In the genomic region with DNA sequence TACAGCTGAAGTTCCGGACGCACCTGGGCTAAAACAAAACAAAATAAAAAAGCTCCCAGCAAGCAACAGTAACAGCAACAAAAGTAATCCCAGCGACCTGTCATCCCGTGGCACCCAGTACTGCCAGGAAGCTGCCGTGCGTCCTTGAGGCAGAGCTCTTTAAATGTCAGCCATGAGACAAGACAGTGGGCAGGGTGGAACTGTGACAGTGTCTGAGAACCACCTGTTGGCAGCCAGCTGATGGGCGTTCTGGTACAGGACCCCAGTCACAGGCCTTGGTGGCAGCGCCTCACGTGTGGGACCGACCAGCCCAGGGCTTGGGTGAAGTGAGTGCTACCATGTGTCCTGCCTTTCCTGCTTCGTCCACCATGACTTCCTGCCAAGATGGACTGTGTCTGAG, we compare ENCODE assay signal across 15 mouse cellular contexts. TPM values are rescaled to one million over a fixed set of nuclear protein-coding genes. Genes with fewer than 3 reads are reported as not detected.
DNase-seq lines count a peak whose midpoint lies in the region; ATAC-seq and TF ChIP-seq lines count a peak whose summit lies in the region.
"Had no signal": no experiment of that assay in that cellular context is flagged by ENCODE, and none has a peak within 500 bp of the region (broad histone marks: within the 10 kb centered on the region; RNA-seq: fewer than 3 reads in every experiment).

No protein-coding gene starts in this region.

- H3K4me2 ChIP-seq in liver, postnatal 0 days (ENCODE audit: low read depth, low read length) = peak overlapping the region; percentile 80
- H3K4me2 ChIP-seq in midbrain, embryonic 11.5 days = no peak overlapping the region
- H3K4me2 ChIP-seq: limb, embryonic 15.5 days; neural tube, embryonic 12.5 days had no signal

- peak overlapping the region; percentile 35 for H3K9ac ChIP-seq in liver, postnatal 0 days (replicated peaks)
- no peak overlapping the region for H3K9ac ChIP-seq in midbrain, embryonic 11.5 days (ENCODE audit: low read length)
- H3K9ac ChIP-seq: forebrain, postnatal 0 days; limb, embryonic 15.5 days; neural tube, embryonic 12.5 days had no signal

- peak overlapping the region; percentile 5; the same call in 1 of the 2 replicates for H3K4me3 ChIP-seq in heart, embryonic 10.5 days
- no peak overlapping the region for H3K4me3 ChIP-seq in spleen, adult 2 months (ENCODE audit: extremely low read depth, insufficient read depth, insufficient read length)
- H3K4me3 ChIP-seq in liver, postnatal 0 days (ENCODE audit: low read depth, low read length) = peak overlapping the region; percentile 86
- H3K4me3 ChIP-seq in midbrain, embryonic 11.5 days (ENCODE audit: low read depth, low read length) = no peak overlapping the region
- H3K4me3 ChIP-seq: left cerebral cortex, adult 2 months; limb, embryonic 15.5 days; neural tube, embryonic 12.5 days had no signal

- no peak for TF ChIP-seq POLR2A in spleen, adult 2 months (IDR thresholded peaks at IDR 0.05; ENCODE audit: low read depth, low read length)

- H3K27me3 ChIP-seq in heart, embryonic 10.5 days (ENCODE audit: insufficient read depth, poor library complexity, severe bottlenecking) = no peaks in the 10 kb centered on the region
- no peaks in the 10 kb centered on the region for H3K27me3 ChIP-seq in spleen, adult 2 months (ENCODE audit: control insufficient read depth, insufficient read depth, low read length)
- H3K27me3 ChIP-seq in liver, postnatal 0 days (ENCODE audit: insufficient read depth, low read length) = no peaks in the 10 kb centered on the region
- H3K27me3 ChIP-seq in midbrain, embryonic 11.5 days (ENCODE audit: control insufficient read depth, insufficient read depth, low read length) = no peaks in the 10 kb centered on the region
- H3K27me3 ChIP-seq: limb, embryonic 15.5 days; neural tube, embryonic 12.5 days had no signal

- peaks cover 54% of the 10 kb centered on the region for H3K4me1 ChIP-seq in heart, embryonic 10.5 days
- no peaks in the 10 kb centered on the region; the same call in 1 of the 2 replicates for H3K4me1 ChIP-seq in spleen, adult 2 months (ENCODE audit: control insufficient read depth, insufficient read depth, insufficient read length)
- H3K4me1 ChIP-seq in liver, postnatal 0 days (ENCODE audit: insufficient read depth) = peaks cover 65% of the 10 kb centered on the region
- H3K4me1 ChIP-seq in midbrain, embryonic 11.5 days (ENCODE audit: control insufficient read depth, insufficient read depth, low read length) = peaks cover 13% of the 10 kb centered on the region

- no peak for TF ChIP-seq CTCF in spleen, adult 2 months (IDR thresholded peaks at IDR 0.05; ENCODE audit: extremely low read depth, insufficient read depth, insufficient read length, insufficient replicate concordance)
- no peak for TF ChIP-seq CTCF in liver, postnatal 0 days (IDR thresholded peaks at IDR 0.05; ENCODE audit: low read depth)

- H3K36me3 ChIP-seq in heart, embryonic 10.5 days = peaks cover 39% of the 10 kb centered on the region
- peaks cover 12% of the 10 kb centered on the region for H3K36me3 ChIP-seq in spleen, adult 2 months (ENCODE audit: control insufficient read depth, insufficient read depth, low read length)
- H3K36me3 ChIP-seq in liver, postnatal 0 days (replicated peaks; ENCODE audit: insufficient read depth, low read length) = peaks cover 63% of the 10 kb centered on the region
- H3K36me3 ChIP-seq in midbrain, embryonic 11.5 days (ENCODE audit: control insufficient read depth, insufficient read depth, low read length) = peaks cover 8% of the 10 kb centered on the region; the same call in 1 of the 2 replicates

- ATAC-seq in liver, postnatal 0 days = no peak
- ATAC-seq in midbrain, embryonic 11.5 days (ENCODE audit: low FRiP score) = no peak
- ATAC-seq: forebrain, postnatal 0 days had no signal

- TF ChIP-seq EP300 in liver, postnatal 0 days (IDR thresholded peaks at IDR 0.05; ENCODE audit: low read depth) = no peak

- no peaks in the 10 kb centered on the region for H3K9me3 ChIP-seq in heart, embryonic 10.5 days
- no peaks in the 10 kb centered on the region for H3K9me3 ChIP-seq in liver, postnatal 0 days (ENCODE audit: low read length)
- H3K9me3 ChIP-seq in midbrain, embryonic 11.5 days (ENCODE audit: control insufficient read depth, low read length) = no peaks in the 10 kb centered on the region
- H3K9me3 ChIP-seq: limb, embryonic 15.5 days; neural tube, embryonic 12.5 days had no signal

- H3K27ac ChIP-seq in heart, embryonic 10.5 days = peak overlapping the region; percentile 73
- peak overlapping the region; percentile 1; the same call in 1 of the 2 replicates for H3K27ac ChIP-seq in spleen, adult 2 months (ENCODE audit: insufficient read depth, low read length)
- H3K27ac ChIP-seq in liver, postnatal 0 days (ENCODE audit: low read depth) = peak overlapping the region; percentile 82
- H3K27ac ChIP-seq in midbrain, embryonic 11.5 days (ENCODE audit: low read depth, low read length) = no peak overlapping the region
- H3K27ac ChIP-seq: left cerebral cortex, adult 2 months; limb, embryonic 15.5 days; neural tube, embryonic 12.5 days had no signal

- 81% methylated on average over 11 of the region's 11 CpGs for WGBS in heart, embryonic 10.5 days
- WGBS in spleen, adult 2 months = 84% methylated on average over 11 of the region's 11 CpGs
- 75% methylated on average over 11 of the region's 11 CpGs for WGBS in liver, postnatal 0 days (ENCODE audit: insufficient replicate concordance)
- WGBS in midbrain, embryonic 11.5 days = 88% methylated on average over 11 of the region's 11 CpGs

- DNase-seq in adrenal gland, adult (ENCODE audit: inconsistent age in 2 of 2, low spot score in 1 of 2) = peak; percentile 79 to 83
- DNase-seq in adrenal gland, adult 18-20 months (ENCODE audit: low spot score in 2 of 2) = no peak
- no peak for DNase-seq in heart, embryonic 10.5 days (ENCODE audit: low spot score)
- DNase-seq in heart, adult 8-10 months (ENCODE audit: low spot score) = no peak
- no peak for DNase-seq in spleen, adult 2 months (ENCODE audit: low read depth in 1 of 2, low spot score in 2 of 2)
- DNase-seq in spleen, postnatal 4 days (ENCODE audit: low spot score in 2 of 2) = no peak
- DNase-seq in liver, postnatal 0 days = peak; percentile 29
- no peak for DNase-seq in midbrain, embryonic 11.5 days (ENCODE audit: low spot score, missing footprints)
- DNase-seq: cerebellum, adult 11-12 months; forebrain, postnatal 0 days; gastrocnemius, postnatal 36 days; kidney, adult 11 months had no signal

RNA-seq across cellular contexts. Expression of gene Glrx5, which starts 5.7 kb away (rescaled TPM):
- total RNA-seq in adrenal gland, adult 18-20 months (2021) = 100 to 1,000 TPM; 115 to 227 TPM
- 253 and 312 TPM in 2 replicates for polyA plus RNA-seq in heart, embryonic 10.5 days (2016; fragmentation: Nextera tagmentation; extraction: Ambion mirVana)
- 100 to 1,000 TPM in 1 of 4 experiments, 10 to 100 TPM in 3; 74.2 to 104 (median 85.4) TPM for total RNA-seq in heart, adult 8-10 months (2022)
- polyA plus RNA-seq in spleen, adult 2 months (2012; rRNA removed) = 102 and 109 TPM in 2 replicates
- polyA plus RNA-seq in liver, postnatal 0 days (2015; fragmentation: Nextera tagmentation; extraction: Ambion mirVana) = 349 and 355 TPM in 2 replicates
- 186 and 197 TPM in 2 replicates for polyA plus RNA-seq in midbrain, embryonic 11.5 days (2014; fragmentation: Nextera tagmentation; extraction: Ambion mirVana)

RNA-seq across cellular contexts. Expression of gene Syne3, which starts 28.6 kb away (rescaled TPM):
- 10 to 100 TPM in 1 of 2 experiments, 1 to 10 TPM in 1; 9.3 to 11.4 TPM for total RNA-seq in adrenal gland, adult 18-20 months (2021)
- polyA plus RNA-seq in heart, embryonic 10.5 days (2016; fragmentation: Nextera tagmentation; extraction: Ambion mirVana) = 0.21 and 0.41 TPM in 2 replicates
- 10 to 100 TPM in 1 of 4 experiments, 1 to 10 TPM in 3; 7.2 to 10.5 (median 7.7) TPM for total RNA-seq in heart, adult 8-10 months (2022)
- polyA plus RNA-seq in spleen, adult 2 months (2012; rRNA removed) = 5.4 and 6.3 TPM in 2 replicates
- 1.3 and 2.3 TPM in 2 replicates for polyA plus RNA-seq in liver, postnatal 0 days (2015; fragmentation: Nextera tagmentation; extraction: Ambion mirVana)
- polyA plus RNA-seq in midbrain, embryonic 11.5 days (2014; fragmentation: Nextera tagmentation; extraction: Ambion mirVana) = 0.10 TPM in 1 of 2 replicates, not detected in the other

Comparison
In these comparisons a context has a peak if more than half of its experiments do, and no peak if none do; other contexts are left out.
1. DNase-seq: peak in adrenal gland, adult (2 of 2) and liver, postnatal 0 days (single experiment); none in adrenal gland, adult 18-20 months (0 of 2), heart, embryonic 10.5 days (single experiment), heart, adult 8-10 months (single experiment), spleen, adult 2 months (0 of 2), spleen, postnatal 4 days (0 of 2) and midbrain, embryonic 11.5 days (single experiment).
2. H3K4me3 ChIP-seq: peak in heart, embryonic 10.5 days (single experiment) and liver, postnatal 0 days (single experiment); none in spleen, adult 2 months (single experiment) and midbrain, embryonic 11.5 days (single experiment).